ENCODE assay signal across 24 mouse cellular contexts in genomic region chr9:61867659-61868058, GRCm38 (mm10). TPM values are rescaled to one million over a fixed set of nuclear protein-coding genes. Genes with fewer than 3 reads are reported as not detected.
DNase-seq lines count a peak whose midpoint lies in the region; ATAC-seq lines count a peak whose summit lies in the region.
"Had no signal": no experiment of that assay in that cellular context is flagged by ENCODE, and none has a peak within 500 bp of the region (broad histone marks: within the 10 kb centered on the region; RNA-seq: fewer than 3 reads in every experiment).

No protein-coding gene starts in this region.

- no peak for DNase-seq in forebrain, embryonic 11.5 days (ENCODE audit: low spot score)
- DNase-seq in brain, adult 2 months (ENCODE audit: low read depth, low spot score), result peak; percentile 79
- peak; percentile 56 to 60 for DNase-seq in frontal cortex, adult 2 months (ENCODE audit: extremely low spot score in 1 of 2, low spot score in 1 of 2)
- DNase-seq in left cerebral cortex, postnatal 14 days (ENCODE audit: low spot score in 2 of 2), result peak; percentile 68 to 83
- no peak for DNase-seq in T-cell, adult 2 months (ENCODE audit: low spot score)
- DNase-seq in retina, postnatal 1 day, result no peak
- DNase-seq in cerebellum, adult 18-20 months, result no peak
- DNase-seq: adrenal gland, postnatal 14 days; cerebellum, adult 2 months; cerebellum, postnatal 36 days; gastrocnemius, postnatal 25 days; kidney, adult 9 months; kidney, postnatal 4 days; layer of hippocampus, adult 9-11 months; lung, adult 18-20 months had no signal

- 0 out of 2 replicates have a peak, but pooled peaks cover 6% of the 10 kb centered on the region for H3K9me3 ChIP-seq in forebrain, embryonic 12.5 days
- H3K9me3 ChIP-seq in forebrain, embryonic 11.5 days (ENCODE audit: control insufficient read depth, low read length), result no peaks in the 10 kb centered on the region; the same call in 1 of the 2 replicates
- H3K9me3 ChIP-seq: heart, embryonic 15.5 days had no signal

- no peak overlapping the region for H3K9ac ChIP-seq in forebrain, embryonic 12.5 days
- no peak overlapping the region for H3K9ac ChIP-seq in forebrain, embryonic 11.5 days (ENCODE audit: low read length)
- H3K9ac ChIP-seq: heart, embryonic 15.5 days had no signal

- WGBS in forebrain, embryonic 12.5 days, result 73% methylated on average over 11 of the region's 11 CpGs
- WGBS in forebrain, embryonic 11.5 days, result 85% methylated on average over 11 of the region's 11 CpGs

- H3K27ac ChIP-seq in forebrain, embryonic 12.5 days, result 0 out of 2 replicates have a peak overlapping the region, but pooled peaks have one; percentile 19
- H3K27ac ChIP-seq in forebrain, embryonic 11.5 days (ENCODE audit: low read depth, low read length), result no peak overlapping the region
- H3K27ac ChIP-seq: heart, embryonic 15.5 days; stomach, postnatal 0 days had no signal

- H3K4me3 ChIP-seq in forebrain, embryonic 12.5 days (replicated peaks), result no peak overlapping the region
- H3K4me3 ChIP-seq in forebrain, embryonic 11.5 days (ENCODE audit: low read depth, low read length), result no peak overlapping the region
- H3K4me3 ChIP-seq: heart, embryonic 15.5 days; hindbrain, embryonic 10.5 days had no signal

- intact Hi-C loops in left cerebral cortex, postnatal 14 days (cut with DNase I), result no loop called here

- ATAC-seq in forebrain, embryonic 12.5 days (ENCODE audit: low FRiP score), result no peak
- ATAC-seq in forebrain, embryonic 11.5 days (replicated peaks; ENCODE audit: low FRiP score), result no peak
- ATAC-seq: activated CD4-positive, CD25-positive, alpha-beta regulatory T cell, adult 4 months; CD4-positive, CD25-positive, alpha-beta regulatory T cell, adult 4 months; inflammation-experienced regulatory T-cells, adult 6 months; Patski had no signal

- peaks cover 23% of the 10 kb centered on the region for H3K4me1 ChIP-seq in forebrain, embryonic 12.5 days
- H3K4me1 ChIP-seq in forebrain, embryonic 11.5 days (replicated peaks; ENCODE audit: control insufficient read depth, insufficient read depth, low read length), result peaks cover 12% of the 10 kb centered on the region
- H3K4me1 ChIP-seq: heart, embryonic 15.5 days had no signal

- H3K36me3 ChIP-seq in forebrain, embryonic 12.5 days (replicated peaks), result no peaks in the 10 kb centered on the region
- H3K36me3 ChIP-seq in forebrain, embryonic 11.5 days (ENCODE audit: control insufficient read depth, insufficient read depth, low read length), result no peaks in the 10 kb centered on the region
- H3K36me3 ChIP-seq: heart, embryonic 15.5 days; hindbrain, embryonic 10.5 days had no signal

- H3K4me2 ChIP-seq in forebrain, embryonic 12.5 days, result no peak overlapping the region
- H3K4me2 ChIP-seq in forebrain, embryonic 11.5 days (ENCODE audit: low read depth, low read length, severe bottlenecking), result no peak overlapping the region
- H3K4me2 ChIP-seq: heart, embryonic 15.5 days; liver, embryonic 11.5 days had no signal

- H3K27me3 ChIP-seq in forebrain, embryonic 12.5 days, result peaks cover 14% of the 10 kb centered on the region; the same call in 1 of the 2 replicates
- H3K27me3 ChIP-seq in forebrain, embryonic 11.5 days (ENCODE audit: control insufficient read depth, insufficient read depth, low read length), result no peaks in the 10 kb centered on the region

RNA-seq across cellular contexts. Expression of gene Rplp1, which starts 46.7 kb away (rescaled TPM):
- 758 and 840 TPM in 2 replicates for polyA plus RNA-seq in forebrain, embryonic 12.5 days (2016; fragmentation: Nextera tagmentation; extraction: Ambion mirVana)
- polyA plus RNA-seq in forebrain, embryonic 11.5 days (2014; fragmentation: Nextera tagmentation; extraction: Ambion mirVana), result 1,000 and 1,067 TPM in 2 replicates
- polyA plus RNA-seq in frontal cortex, adult 2 months (2012; rRNA removed), result 3,748 and 3,865 TPM in 2 replicates
- 1,000 to 10,000 TPM; 1,411 to 1,467 TPM for total RNA-seq in left cerebral cortex, postnatal 14 days (2021)

Comparison
In these comparisons a context has a peak if more than half of its experiments do, and no peak if none do; other contexts are left out.
1. DNase-seq: peak in brain, adult 2 months (single experiment), frontal cortex, adult 2 months (2 of 2) and left cerebral cortex, postnatal 14 days (2 of 2); none in forebrain, embryonic 11.5 days (single experiment), T-cell, adult 2 months (single experiment), retina, postnatal 1 day (single experiment) and cerebellum, adult 18-20 months (0 of 2).